Mouse (Mus musculus) adrenal gland, postnatal 25 days (tissue): ENCODE data around the gene Suv39h2. TPM values are rescaled to one million over a fixed set of nuclear protein-coding genes. Genes with fewer than 3 reads are reported as not detected.

Source experiments
- DNase-seq: peaks from one replicate; pipeline ENCODE4 v3.0.0; 2021; ENCODE audit warnings: mixed read lengths
- long read RNA-seq: library from polyadenylated mRNA; stranded (forward); transcript quantifications from one replicate; pipeline ENCODE4 v2.0.0, GENCODE M21; 2021
- total RNA-seq: library from RNA; stranded (reverse); gene quantifications from 2 replicates; pipeline ENCODE4 v1.2.3, GENCODE M21; 2021

The Suv39h2 gene
- 1.6 and 3.1 TPM in 2 replicates for total RNA-seq
- long read RNA-seq, full-length matches to known transcripts: 2 of 5 reads
- long read RNA-seq, partial matches to known transcripts: 2 of 5 reads
- long read RNA-seq, other reads (novel, unspliced or antisense): 1 of 5 reads

GRCm38 (mm10) chr2:3474861-3475283 lies at the start of gene Suv39h2:
Suv39h2 (minus strand) TSS chr2:3475031.
- peak; percentile 99 for DNase-seq

- no peak for DNase-seq
These were observed 47.7 kb upstream of the Suv39h2 start for GRCm38 (mm10) chr2:3522558-3522957.

- DNase-seq: peak; percentile 89
These were observed 38.0 kb upstream of the Suv39h2 start, which contains the start of the genes Gm45902, Hspa14 and Cdnf for GRCm38 (mm10) chr2:3512552-3513454. Gm45902 (minus strand) TSS chr2:3512790. Hspa14 (minus strand) TSS chr2:3512814. Cdnf (plus strand) TSS chr2:3513030.

GRCm38 (mm10) chr2:3512076-3512475 lies 37.2 kb upstream of the Suv39h2 start:
- peak; percentile 3 for DNase-seq

GRCm38 (mm10) chr2:3500886-3501285 lies 26.1 kb upstream of the Suv39h2 start:
- no peak for DNase-seq

- no peak for DNase-seq
These were observed 24.7 kb upstream of the Suv39h2 start for GRCm38 (mm10) chr2:3499543-3499942.

- DNase-seq: no peak
These were observed 19.1 kb upstream of the Suv39h2 start for GRCm38 (mm10) chr2:3493833-3494409.

GRCm38 (mm10) chr2:3489816-3490215 lies 15.0 kb upstream of the Suv39h2 start:
- no peak for DNase-seq

GRCm38 (mm10) chr2:3480239-3480638 lies 5.4 kb upstream of the Suv39h2 start:
- DNase-seq: no peak

GRCm38 (mm10) chr2:3475746-3476251 lies 968 bp upstream of the Suv39h2 start:
- DNase-seq: no peak

- DNase-seq: peak; percentile 75
These were observed 448 bp downstream of the Suv39h2 start for GRCm38 (mm10) chr2:3474361-3474805.

- DNase-seq: no peak
These were observed 940 bp downstream of the Suv39h2 start for GRCm38 (mm10) chr2:3473891-3474290.

- no peak for DNase-seq
These were observed 18.2 kb downstream of the Suv39h2 start for GRCm38 (mm10) chr2:3456590-3456989.

- DNase-seq: peak; percentile 9
These were observed 21.7 kb downstream of the Suv39h2 start for GRCm38 (mm10) chr2:3453096-3453495.

GRCm38 (mm10) chr2:3449431-3449830 lies 25.4 kb downstream of the Suv39h2 start:
- no peak for DNase-seq

GRCm38 (mm10) chr2:3445984-3446383 lies 28.8 kb downstream of the Suv39h2 start:
- no peak for DNase-seq

- no peak for DNase-seq
These were observed 30.6 kb downstream of the Suv39h2 start for GRCm38 (mm10) chr2:3444206-3444605.

GRCm38 (mm10) chr2:3437956-3438355 lies 36.9 kb downstream of the Suv39h2 start:
- DNase-seq: no peak

- no peak for DNase-seq
These were observed 39.3 kb downstream of the Suv39h2 start for GRCm38 (mm10) chr2:3435369-3436061.

GRCm38 (mm10) chr2:3430956-3431355 lies 43.9 kb downstream of the Suv39h2 start:
- DNase-seq: no peak

- no peak for DNase-seq
These were observed 50.3 kb downstream of the Suv39h2 start for GRCm38 (mm10) chr2:3424579-3424910.

- DNase-seq: peak; percentile 87
These were observed 50.8 kb downstream of the Suv39h2 start, which contains the start of gene Dclre1c for GRCm38 (mm10) chr2:3423841-3424578. Dclre1c (plus strand) TSS chr2:3424131.
